Mouse (Mus musculus) liver, embryonic 14.5 days (tissue): ENCODE data around the gene Gm973.

Experiments
- CTCF ChIP-seq: IDR thresholded peaks from 2 replicates; pipeline ENCODE4 v1.5.1; 2016; ENCODE audit warnings: antibody characterized with exemption, low read depth, control low read depth
- EP300 ChIP-seq: IDR thresholded peaks from 2 replicates; pipeline ENCODE4 v1.6.1; 2016; ENCODE audit warnings: antibody characterized with exemption, low read depth

DNA sequence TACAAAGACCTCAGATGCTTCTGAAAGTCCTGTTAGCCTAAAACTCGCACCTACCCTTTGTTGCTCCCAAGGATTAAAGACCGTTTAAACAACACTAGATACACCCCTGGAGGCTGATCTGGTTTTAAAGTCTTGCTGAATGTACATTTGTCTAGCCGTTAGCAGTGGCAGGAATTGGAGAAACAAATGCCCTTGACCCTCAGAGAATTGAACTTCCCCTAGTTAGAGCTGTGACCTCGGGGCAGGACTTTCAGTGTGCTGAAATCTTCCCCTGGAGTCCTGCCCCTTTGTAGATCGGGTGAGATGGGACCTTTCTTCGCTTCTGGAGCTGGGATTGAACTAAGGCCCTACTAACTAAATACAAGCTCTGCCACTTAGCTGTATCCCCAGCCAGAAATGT, 113.1 kb downstream of the Gm973 start:
- TF ChIP-seq CTCF: no peak
- no peak for TF ChIP-seq EP300
